ENCODE assay signal across 13 mouse cellular contexts in the genomic region with DNA sequence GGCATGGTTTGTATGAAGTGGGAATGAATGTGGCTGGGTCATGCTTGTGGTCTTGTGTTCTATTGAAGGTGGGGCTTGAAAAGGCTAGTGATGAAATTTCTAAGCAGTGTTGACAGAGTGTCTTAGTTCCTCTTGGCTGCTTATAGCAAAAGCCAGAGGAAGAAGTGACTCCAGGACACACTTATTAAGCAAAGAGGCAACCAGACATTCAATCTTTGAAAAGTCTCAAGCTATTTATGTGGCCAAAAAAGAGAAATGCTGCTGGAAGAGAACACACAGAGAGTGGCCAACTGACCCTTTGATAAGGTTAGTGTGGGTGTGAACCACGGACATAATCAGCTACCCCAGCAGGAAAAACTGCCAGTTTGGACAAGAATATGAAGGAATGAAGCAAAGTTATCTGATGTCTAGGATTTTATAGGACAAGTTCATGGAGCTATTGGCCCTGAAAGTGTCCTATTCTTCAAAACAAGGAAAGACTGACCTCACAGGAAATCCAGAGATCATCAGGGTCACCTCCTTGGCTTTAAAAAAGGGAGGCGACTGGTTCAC.
A peak's percentile ranks its signal among the peaks of the same experiment; 100 is the strongest.
DNase-seq lines count a peak whose midpoint lies in the region; ATAC-seq and TF ChIP-seq lines count a peak whose summit lies in the region.
"Had no signal": no experiment of that assay in that cellular context is flagged by ENCODE, and none has a peak within 500 bp of the region (broad histone marks: within the 10 kb centered on the region; RNA-seq: fewer than 3 reads in every experiment).

No protein-coding gene starts in this region.

- no peak overlapping the region for H3K4me3 ChIP-seq in gastrocnemius, adult 2 months
- no peak overlapping the region for H3K4me3 ChIP-seq in lung, embryonic 16.5 days (ENCODE audit: low read length)
- no peak overlapping the region for H3K4me3 ChIP-seq in lung, adult 2 months (replicated peaks; ENCODE audit: extremely low read depth, low read depth, low read length)
- no peak overlapping the region for H3K4me3 ChIP-seq in forebrain, embryonic 13.5 days
- H3K4me3 ChIP-seq: heart, embryonic 13.5 days; limb, embryonic 13.5 days had no signal

- H3K9me3 ChIP-seq in lung, embryonic 16.5 days (ENCODE audit: control insufficient read depth, low read length): no peaks in the 10 kb centered on the region
- no peaks in the 10 kb centered on the region for H3K9me3 ChIP-seq in forebrain, embryonic 13.5 days (replicated peaks)
- H3K9me3 ChIP-seq: heart, embryonic 13.5 days; limb, embryonic 13.5 days had no signal

- H3K36me3 ChIP-seq in lung, embryonic 16.5 days (ENCODE audit: control insufficient read depth, insufficient read depth, low read length): no peaks in the 10 kb centered on the region
- H3K36me3 ChIP-seq in forebrain, embryonic 13.5 days (ENCODE audit: poor library complexity, severe bottlenecking): no peaks in the 10 kb centered on the region
- H3K36me3 ChIP-seq: heart, embryonic 13.5 days; limb, embryonic 13.5 days had no signal

- no peak for TF ChIP-seq CTCF in gastrocnemius, adult 2 months (IDR thresholded peaks at IDR 0.05)
- no peak for TF ChIP-seq CTCF in lung, adult 2 months (IDR thresholded peaks at IDR 0.05; ENCODE audit: insufficient read depth, low read length)

- peak; percentile 55; the same call in 1 of the 2 replicates for ATAC-seq in lung, embryonic 16.5 days (ENCODE audit: low read depth)
- ATAC-seq in forebrain, embryonic 13.5 days: no peak
- ATAC-seq: inflammation-experienced regulatory T-cells, adult 6 months had no signal

- H3K9ac ChIP-seq in lung, embryonic 16.5 days (ENCODE audit: low read length): no peak overlapping the region
- H3K9ac ChIP-seq in forebrain, embryonic 13.5 days: no peak overlapping the region
- H3K9ac ChIP-seq: heart, embryonic 13.5 days; limb, embryonic 13.5 days had no signal

- peaks cover 11% of the 10 kb centered on the region for H3K4me1 ChIP-seq in lung, embryonic 16.5 days (replicated peaks; ENCODE audit: control insufficient read depth, insufficient read depth, low read length)
- peaks cover 8% of the 10 kb centered on the region for H3K4me1 ChIP-seq in lung, adult 2 months (ENCODE audit: control insufficient read depth, insufficient read depth, low read length)
- no peaks in the 10 kb centered on the region for H3K4me1 ChIP-seq in forebrain, embryonic 13.5 days
- H3K4me1 ChIP-seq: limb, embryonic 13.5 days had no signal

- peak overlapping the region; percentile 53 for H3K27ac ChIP-seq in gastrocnemius, adult 2 months
- H3K27ac ChIP-seq in lung, embryonic 16.5 days (ENCODE audit: low read length): no peak overlapping the region
- H3K27ac ChIP-seq in forebrain, embryonic 13.5 days: no peak overlapping the region
- H3K27ac ChIP-seq: heart, embryonic 13.5 days; limb, embryonic 13.5 days had no signal

- H3K27me3 ChIP-seq in lung, embryonic 16.5 days (ENCODE audit: control insufficient read depth, insufficient read depth, low read depth, low read length): no peaks in the 10 kb centered on the region
- H3K27me3 ChIP-seq in forebrain, embryonic 13.5 days: no peaks in the 10 kb centered on the region
- H3K27me3 ChIP-seq: heart, embryonic 13.5 days; limb, embryonic 13.5 days had no signal

- 66% methylated on average over 2 of the region's 2 CpGs for WGBS in lung, embryonic 16.5 days
- WGBS in lung, adult 2 months: 37% methylated on average over 2 of the region's 2 CpGs
- whole genome bisulfite sequencing in forebrain, embryonic 13.5 days: 68% methylated on average over 2 of the region's 2 CpGs

- DNase-seq in gastrocnemius, adult 2 months: peak; percentile 19
- no peak for DNase-seq in gastrocnemius, postnatal 14 days
- DNase-seq in lung, adult 2 months: no peak
- peak; percentile 39 for DNase-seq in heart, postnatal 25 days (ENCODE audit: low spot score)
- peak; percentile 74 for DNase-seq in skeletal muscle tissue, adult 2 months (ENCODE audit: low read depth, low spot score)
- no peak for DNase-seq in right cerebral cortex, postnatal 10 days (ENCODE audit: low spot score in 2 of 2)
- DNase-seq: midbrain, embryonic 14.5 days; spleen, adult 18-20 months had no signal

- TF ChIP-seq POLR2A in lung, adult 2 months (IDR thresholded peaks at IDR 0.05; ENCODE audit: borderline replicate concordance, extremely low read depth, low read depth, low read length): no peak

- intact Hi-C loops in gastrocnemius, adult 2 months (cut with DNase I): no loop called here
- intact Hi-C loops in gastrocnemius, postnatal 14 days (cut with DNase I; ENCODE audit: low total_unique reads): no loop called here
- intact Hi-C loops in heart, postnatal 25 days (cut with DNase I): no loop called here

- no peak overlapping the region for H3K4me2 ChIP-seq in lung, embryonic 16.5 days (ENCODE audit: low read depth, low read length)
- H3K4me2 ChIP-seq in forebrain, embryonic 13.5 days: no peak overlapping the region
- H3K4me2 ChIP-seq: heart, embryonic 13.5 days; limb, embryonic 13.5 days had no signal

Comparison
In these comparisons a context has a peak if more than half of its experiments do, and no peak if none do; other contexts are left out.
1. DNase-seq: peak in gastrocnemius, adult 2 months (single experiment), heart, postnatal 25 days (single experiment) and skeletal muscle tissue, adult 2 months (single experiment); none in gastrocnemius, postnatal 14 days (single experiment), lung, adult 2 months (single experiment) and right cerebral cortex, postnatal 10 days (0 of 2).